Mouse (Mus musculus): ENCODE data around the gene Kel.

The Kel gene

DNA sequence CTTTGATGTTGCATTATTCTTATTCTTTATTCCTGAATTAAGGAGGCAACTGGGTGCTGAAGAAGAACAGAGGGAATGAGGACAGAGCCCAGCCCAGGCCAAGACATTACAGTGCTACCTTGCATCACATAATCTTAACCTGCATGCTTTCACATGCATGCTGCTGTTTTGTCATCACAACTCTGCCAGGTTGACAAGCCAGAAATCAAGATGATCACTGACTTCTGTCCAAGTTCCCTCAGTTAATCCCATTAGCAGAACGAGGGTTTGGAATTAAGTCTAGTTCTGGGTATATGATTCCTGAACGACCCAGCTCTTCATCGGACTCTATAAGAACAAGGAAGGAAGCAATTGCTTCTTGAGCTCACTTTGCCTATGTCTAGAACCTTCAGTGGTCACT is 57.9 kb downstream of the Kel start:
- DNase-seq (ENCODE audit: low spot score in 2 of 2): no peak

DNA sequence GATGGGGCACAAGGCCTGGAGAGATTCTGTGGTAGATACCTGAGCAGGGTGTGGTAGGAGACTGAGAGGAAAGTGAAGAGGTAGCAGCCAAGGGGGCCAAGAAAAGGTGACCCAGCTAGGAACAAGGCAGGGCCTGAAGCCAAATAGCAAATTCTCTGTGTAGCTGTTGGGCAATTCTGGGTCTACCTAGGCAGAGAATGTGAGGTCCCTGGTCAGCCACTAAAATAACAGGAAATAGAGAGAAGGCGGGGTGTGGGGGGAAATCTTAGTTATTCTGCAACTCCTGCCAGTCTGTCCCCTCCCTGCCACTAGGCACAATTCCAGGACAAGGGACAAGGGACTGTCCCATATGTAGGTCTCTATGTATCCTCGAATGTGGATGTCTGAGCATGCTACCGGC is 60.9 kb downstream of the Kel start:
- DNase-seq (ENCODE audit: low spot score in 2 of 2): no peak

- no peak for DNase-seq (ENCODE audit: low spot score in 2 of 2)
Observed at GRCm38 (mm10) chr6:41642765-41643164, 61.4 kb downstream of the Kel start.

DNA sequence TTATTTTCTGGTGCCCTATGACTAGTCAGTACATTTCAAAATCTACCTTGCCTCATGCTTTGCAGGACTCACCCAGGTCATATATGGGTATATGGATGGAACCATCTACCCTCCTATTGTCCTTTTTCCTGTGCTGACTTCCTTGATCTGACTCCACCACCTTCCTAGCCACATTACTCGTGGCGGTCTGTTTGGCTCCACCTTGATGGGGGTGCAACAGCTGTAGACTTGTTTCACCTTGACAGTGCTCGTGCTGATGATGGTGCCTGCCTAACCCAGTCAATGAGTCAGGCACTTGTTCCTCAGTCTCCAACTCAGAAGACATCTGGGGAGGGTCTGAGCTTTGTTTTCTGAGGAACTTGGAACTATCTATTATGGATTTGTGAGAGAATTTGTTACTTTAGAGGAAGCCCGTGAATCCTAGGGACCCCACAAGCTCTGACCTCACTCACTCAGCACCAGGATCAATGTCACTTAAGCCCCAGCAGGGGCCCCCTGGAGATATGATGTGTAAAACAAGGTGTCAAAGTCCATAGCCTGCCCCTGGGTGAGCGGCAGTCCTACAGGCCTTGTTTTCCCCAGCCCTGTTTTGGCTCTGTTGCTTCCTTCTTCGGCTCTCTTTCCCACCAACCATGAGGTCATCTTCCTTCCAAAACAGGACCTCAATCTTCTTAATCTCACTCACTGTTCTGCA is 62.8 kb downstream of the Kel start:
- no peak for DNase-seq (ENCODE audit: low spot score in 2 of 2)

DNA sequence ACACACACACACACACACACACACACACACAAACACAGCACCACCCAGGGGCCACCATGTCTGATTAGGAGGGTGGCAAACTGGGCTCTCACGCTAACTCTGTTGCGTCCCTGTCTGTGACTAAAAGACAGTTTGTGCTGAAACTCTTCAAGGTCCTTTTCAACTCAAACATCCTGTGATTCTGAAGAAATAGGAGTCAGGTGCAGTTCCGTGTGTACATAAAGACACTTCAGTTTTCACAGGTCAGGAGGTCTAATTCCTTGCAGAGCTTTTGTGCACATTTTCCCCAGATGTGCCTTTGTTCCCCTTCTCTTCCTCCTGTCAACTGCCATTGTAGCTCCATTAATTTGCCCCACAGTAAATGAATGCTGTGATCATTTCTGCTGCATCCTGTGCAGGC is 63.7 kb downstream of the Kel start:
- DNase-seq (ENCODE audit: low spot score in 2 of 2): no peak

DNA sequence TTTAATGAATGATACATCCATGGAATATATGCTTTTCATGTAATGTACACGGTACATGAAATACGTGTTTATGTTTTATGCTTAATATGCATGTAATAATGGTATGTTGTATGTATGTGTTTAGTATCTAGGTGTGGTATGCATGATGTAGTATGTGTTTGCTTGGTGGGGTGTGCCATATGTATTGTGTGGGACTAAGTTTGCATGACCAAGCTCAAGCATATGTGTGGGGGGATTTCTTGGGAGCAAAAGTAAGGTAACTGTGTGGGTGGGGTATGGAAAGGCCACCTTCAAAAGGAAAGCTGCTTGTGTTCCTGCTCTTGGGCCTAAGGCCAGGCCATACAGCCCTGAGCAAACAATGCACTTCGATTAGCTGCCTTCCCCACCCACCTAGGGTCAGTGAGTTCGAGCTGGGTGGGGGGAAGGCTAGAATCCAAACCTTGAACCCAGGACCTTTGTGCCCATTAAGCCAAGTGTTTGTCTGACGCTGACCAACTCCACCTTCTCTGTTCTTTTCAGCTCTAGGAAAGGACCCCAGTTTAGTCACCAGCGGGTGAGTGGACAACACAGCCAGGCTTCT is 66.1 kb downstream of the Kel start:
- DNase-seq (ENCODE audit: low spot score in 2 of 2): no peak

DNA sequence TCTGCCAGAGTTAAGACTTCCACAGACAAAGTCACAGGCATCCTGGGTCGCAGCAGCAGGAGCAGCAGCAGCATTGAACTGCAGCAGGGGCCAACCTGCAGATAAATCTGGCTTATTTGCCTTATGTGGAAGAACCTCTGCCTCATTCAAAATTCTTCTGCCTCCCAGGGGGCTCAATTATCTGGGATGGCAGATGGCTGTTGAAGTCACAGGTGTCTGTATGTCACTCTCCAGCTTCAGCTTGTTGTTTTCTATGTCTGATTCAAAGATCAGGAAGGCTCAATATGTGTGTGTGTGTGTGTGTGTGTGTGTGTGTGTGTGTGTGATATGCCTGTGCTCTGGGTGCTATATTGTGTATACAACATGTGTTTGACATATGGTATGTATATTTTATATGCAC is 66.7 kb downstream of the Kel start:
- no peak for DNase-seq (ENCODE audit: low spot score in 2 of 2)
